Mouse (Mus musculus): Measurements from ENCODE around the gene Zfp64.

The Zfp64 gene

DNA sequence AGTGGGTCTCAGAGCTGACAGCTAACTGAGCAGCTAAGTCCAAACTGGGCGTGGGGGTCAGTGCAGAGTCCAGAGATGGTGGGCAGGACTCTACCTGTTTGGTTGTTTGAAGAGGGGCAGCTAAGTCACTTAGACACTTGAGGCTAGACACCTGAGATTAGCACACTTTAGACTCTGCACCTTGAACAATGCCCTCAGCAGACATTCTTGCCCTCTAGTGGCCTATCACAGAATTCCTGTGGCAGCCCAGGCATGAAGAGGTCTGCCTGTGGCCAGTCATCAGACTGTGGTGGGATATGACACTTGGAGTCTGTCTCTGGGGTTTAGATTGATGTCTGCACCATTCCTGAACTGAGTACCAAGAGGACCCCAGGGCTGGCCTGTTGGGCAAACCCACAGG is 7.7 kb downstream of the Zfp64 start:
- DNase-seq = no peak

- DNase-seq = no peak
Observed at GRCm38 (mm10) chr2:168944011-168944410, 11.4 kb downstream of the Zfp64 start.

DNA sequence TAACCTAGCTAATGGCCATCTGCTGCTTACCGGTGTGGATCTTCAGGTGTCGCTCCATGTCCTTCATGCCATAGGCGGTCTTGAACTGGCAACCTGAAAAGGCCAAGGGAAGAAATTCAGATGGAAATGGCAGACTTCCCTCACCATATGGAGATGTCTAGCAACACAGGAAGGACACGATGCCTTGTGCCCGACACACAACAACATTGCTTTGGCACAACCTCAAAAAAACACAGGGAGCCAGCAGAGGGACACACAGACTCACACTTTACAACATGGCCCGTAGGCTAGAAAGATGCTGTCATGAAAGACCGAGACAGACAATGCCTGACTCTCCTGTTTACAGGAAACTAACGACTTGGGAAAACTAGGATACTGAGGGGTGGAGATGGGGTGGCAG is 15.4 kb downstream of the Zfp64 start:
- no peak for DNase-seq

GRCm38 (mm10) chr2:168939261-168939933 is 16.0 kb downstream of the Zfp64 start:
- DNase-seq = no peak

DNA sequence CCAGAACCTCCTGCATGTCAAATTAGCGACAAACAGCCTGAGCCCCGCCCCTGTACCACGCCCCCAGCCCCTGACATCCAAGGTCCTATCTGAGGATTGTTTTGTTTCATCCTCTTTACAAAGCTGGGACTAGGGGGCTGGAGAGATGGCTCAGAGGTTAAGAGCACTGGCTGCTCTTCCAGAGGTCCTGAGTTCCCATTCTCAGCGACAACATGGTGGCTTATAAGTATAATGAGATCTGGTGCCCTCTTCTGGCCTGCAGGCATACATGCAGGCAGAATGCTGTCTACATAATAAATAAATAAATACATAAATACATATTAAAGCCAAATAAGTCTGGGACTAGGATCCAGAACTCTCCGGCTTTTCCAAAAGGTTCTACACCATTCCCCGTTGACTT is 18.5 kb downstream of the Zfp64 start:
- DNase-seq = no peak

GRCm38 (mm10) chr2:168935165-168935564 is 20.2 kb downstream of the Zfp64 start:
- no peak for DNase-seq

DNA sequence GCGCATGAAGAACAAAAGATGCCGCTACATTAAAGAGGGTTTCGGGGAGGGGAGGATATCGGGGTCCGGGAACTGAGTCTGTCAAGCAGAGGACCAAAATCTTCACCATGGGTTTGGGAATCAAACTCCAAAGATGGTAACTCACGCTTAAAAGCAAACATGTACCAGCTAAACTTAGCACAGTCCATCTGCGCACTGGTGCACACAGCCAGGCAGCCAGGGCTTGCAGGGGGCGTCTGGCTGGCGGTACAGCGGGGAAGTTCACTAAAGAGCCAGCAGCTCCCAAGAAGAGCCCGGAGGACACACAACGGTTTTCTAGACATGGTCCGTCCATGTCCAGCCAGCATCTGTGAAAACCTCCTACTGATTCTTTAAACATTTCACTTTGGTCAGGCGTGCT is 23.7 kb downstream of the Zfp64 start:
- DNase-seq = no peak

DNA sequence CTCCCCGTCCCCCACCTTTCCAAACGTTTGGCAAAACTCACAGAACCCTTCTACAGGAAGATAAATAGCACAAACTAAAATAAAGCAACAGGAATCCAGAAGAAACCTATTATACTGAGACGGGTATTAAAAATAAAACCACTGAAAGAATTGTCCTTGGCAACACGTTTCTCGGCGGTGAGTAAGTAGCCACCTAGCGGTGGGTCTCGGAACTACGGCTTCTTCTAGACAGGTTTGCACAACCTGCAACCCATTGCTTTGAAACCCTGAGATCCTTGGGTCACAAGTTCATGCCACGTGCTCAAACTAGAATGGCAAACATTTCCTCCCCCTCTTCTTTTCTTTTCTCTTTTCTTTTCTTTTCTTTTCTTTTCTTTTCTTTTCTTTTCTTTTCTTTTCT is 25.7 kb downstream of the Zfp64 start:
- peak; percentile 42 to 51 for DNase-seq

- DNase-seq = no peak
Observed at GRCm38 (mm10) chr2:168927401-168927800, 28.0 kb downstream of the Zfp64 start.

DNA sequence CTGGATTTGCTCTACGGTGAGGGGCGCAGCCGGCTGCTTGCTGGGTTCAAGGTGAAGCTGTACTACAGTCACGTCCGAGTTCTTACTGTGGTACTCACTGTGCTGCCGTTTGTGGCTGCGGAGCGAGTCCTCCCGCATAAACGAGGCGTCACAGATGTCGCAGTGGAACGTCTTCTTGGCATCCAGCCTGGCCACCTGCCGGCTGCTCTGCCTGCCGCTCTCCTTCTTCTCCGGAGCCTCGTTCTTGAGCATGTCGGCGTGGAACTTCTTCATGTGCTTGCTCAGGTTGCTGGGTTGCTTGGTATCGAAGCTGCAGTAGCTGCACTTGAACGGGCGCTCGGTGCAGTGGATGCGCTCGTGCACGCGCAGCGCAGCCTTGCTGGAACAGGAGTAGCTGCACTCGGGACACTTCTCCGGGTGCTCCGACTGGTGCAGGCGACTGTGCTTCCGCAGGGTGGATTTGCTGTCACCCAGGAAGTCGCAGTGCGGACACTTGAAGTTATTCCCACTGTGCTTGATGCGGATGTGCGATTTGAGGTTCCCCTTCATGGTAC is 29.1 kb downstream of the Zfp64 start:
- no peak for DNase-seq

GRCm38 (mm10) chr2:168923706-168924105 is 31.7 kb downstream of the Zfp64 start:
- DNase-seq = peak in 1 of 2 experiments; percentile 21

GRCm38 (mm10) chr2:168922466-168922865 is 32.9 kb downstream of the Zfp64 start:
- DNase-seq = no peak

DNA sequence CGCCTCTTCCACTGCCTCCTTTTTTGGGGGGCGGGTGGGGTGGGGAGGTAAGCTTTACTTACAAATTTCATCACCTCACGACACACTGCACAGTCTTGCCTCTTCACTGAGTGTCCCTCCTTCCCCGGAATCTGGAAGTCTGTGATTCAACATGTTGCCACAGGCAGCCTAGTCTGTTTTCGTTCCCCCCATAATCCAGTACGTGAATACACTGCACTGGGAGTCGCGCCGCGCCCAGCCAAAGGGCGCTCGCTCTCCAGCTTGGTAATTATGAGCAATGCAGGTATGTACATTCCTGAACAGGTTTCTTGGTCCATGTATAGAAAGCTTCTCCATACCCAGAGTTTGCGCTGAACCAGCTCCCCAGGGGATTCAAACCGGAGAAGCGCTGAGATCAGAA is 35.4 kb downstream of the Zfp64 start:
- no peak for DNase-seq

GRCm38 (mm10) chr2:168912901-168913721 is 42.3 kb downstream of the Zfp64 start:
- no peak for DNase-seq

GRCm38 (mm10) chr2:168912051-168912891 is 43.1 kb downstream of the Zfp64 start:
- no peak for DNase-seq

- no peak for DNase-seq
Observed at GRCm38 (mm10) chr2:168911527-168911926, 43.9 kb downstream of the Zfp64 start.

- DNase-seq = no peak
Observed at GRCm38 (mm10) chr2:168906022-168906421, 49.4 kb downstream of the Zfp64 start.

DNA sequence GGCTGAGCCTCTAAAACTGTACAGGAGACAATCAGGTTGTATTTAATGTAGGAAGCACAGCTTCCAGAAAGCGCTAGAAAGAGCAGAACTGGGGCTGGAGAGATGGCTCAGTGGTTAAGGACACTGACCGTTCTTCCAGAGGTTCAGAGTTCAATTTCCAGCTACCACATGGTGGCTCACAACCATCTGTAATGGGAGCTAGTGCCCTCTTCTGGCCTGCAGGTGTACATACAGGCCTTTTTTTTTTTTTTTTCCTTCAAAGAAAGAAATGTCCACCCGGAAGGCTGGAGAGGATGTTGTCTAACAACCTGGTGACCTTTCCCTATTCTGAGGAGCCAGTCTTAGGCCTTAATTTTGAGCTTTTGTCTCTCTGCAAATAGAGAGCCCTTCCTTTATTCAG is 50.5 kb downstream of the Zfp64 start:
- no peak for DNase-seq

DNA sequence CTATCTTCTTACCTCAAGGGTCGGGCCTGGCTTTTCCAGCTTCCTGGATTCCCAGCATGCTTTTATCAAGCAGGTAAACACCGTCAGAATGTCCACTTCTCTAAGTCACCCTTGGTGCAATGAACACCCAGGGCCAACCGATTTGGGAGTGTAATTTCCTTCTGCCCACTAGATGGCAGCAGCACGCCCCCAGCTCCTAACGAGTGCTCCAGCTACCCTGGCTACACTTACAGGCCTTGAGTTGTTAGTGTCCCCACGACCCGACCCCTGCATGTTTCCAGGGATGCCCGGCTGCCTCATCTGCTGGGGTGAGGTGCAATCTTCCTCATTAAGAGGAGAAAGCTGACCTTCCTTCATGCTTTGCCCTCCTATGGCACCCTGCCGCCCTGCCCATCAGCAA is 51.2 kb downstream of the Zfp64 start:
- DNase-seq = peak in 1 of 2 experiments; percentile 18

DNA sequence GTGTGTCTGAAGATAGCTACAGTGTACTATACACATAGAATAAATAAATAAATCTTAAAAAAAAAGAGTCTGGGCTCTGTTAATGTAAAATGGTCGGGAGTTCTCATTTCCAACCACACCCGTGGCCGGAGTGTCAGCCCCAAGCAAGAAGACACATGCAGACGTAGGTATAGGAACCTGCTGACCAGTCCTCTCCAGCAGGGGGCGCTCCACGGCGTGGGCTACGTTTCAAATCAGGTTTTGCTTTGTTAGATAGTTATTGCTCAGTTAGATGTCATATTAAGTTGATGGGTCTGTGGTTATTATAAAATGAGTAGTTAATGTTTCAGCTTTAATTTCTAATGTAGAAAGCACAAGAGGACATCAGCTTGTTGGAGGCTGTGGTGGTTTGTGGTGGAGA is 52.8 kb downstream of the Zfp64 start:
- peak in 1 of 2 experiments; percentile 19 for DNase-seq

- no peak for DNase-seq
Observed at GRCm38 (mm10) chr2:168897906-168898305, 57.5 kb downstream of the Zfp64 start.

DNA sequence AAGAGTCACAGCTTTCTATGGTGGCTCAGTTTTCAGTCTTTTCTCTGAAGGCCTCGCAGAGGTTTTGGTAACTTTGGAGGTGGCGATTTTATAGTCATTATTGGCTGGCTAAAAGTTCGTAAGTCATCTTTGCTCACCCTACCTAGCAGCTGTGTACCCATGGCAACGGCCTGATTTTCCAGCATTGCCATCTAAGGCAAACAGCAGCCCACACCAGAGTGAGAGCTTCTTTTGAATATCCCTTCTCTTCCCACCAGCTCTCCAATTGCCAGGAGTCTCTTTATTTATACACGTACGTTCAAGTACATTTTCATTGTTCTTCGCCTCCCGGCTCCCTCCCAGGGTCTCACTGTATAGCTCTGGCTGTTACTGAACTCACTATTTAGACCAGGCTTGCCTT is 59.9 kb downstream of the Zfp64 start:
- no peak for DNase-seq

DNA sequence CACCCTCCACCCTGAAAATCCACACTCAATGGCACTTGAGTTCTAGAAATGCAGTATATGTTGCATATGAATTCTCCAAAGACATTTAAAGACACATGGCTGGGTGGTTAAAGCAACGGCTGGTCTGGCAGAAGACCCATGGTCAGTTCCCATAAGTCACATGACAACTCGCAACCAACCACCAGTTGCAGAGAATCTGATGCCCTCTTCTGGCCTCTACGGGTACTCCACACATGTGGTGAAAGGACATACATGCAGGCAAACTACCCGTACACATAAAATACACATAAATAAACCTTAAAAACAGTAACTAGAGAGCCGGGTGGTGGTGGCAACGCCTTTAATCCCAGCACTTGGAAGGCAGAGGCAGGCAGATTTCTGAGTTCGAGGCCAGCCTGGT is 60.6 kb downstream of the Zfp64 start:
- DNase-seq = no peak

Measured in lung, adult 18-20 months (tissue).